30 mouse cellular contexts compared by ENCODE assay signal in the genomic region with DNA sequence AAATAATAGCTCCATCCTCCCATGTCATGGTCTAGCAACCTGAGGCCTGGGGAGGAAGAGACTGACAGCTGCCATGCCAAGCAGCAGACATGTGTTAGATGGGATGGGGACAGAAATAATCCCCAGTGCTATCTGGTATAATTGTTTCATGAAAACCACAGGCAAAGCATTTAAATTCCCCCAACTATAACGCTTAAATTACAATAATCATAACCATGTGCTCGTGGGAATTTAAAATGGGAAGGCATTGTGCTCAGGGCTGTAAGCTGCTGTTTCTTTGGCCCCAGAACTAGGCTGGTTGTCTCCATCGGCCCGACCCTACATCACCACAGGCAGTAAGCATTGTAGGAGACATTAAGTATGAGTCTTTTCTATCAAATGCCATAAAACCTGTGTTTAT. TPM values are rescaled to one million over a fixed set of nuclear protein-coding genes. Genes with fewer than 3 reads are reported as not detected.
DNase-seq lines count a peak whose midpoint lies in the region; ATAC-seq lines count a peak whose summit lies in the region.
"Had no signal": no experiment of that assay in that cellular context is flagged by ENCODE, and none has a peak within 500 bp of the region (broad histone marks: within the 10 kb centered on the region; RNA-seq: fewer than 3 reads in every experiment).

No protein-coding gene starts in this region.

- no peak for ATAC-seq in hindbrain, embryonic 13.5 days (ENCODE audit: low FRiP score)
- no peak for ATAC-seq in hindbrain, embryonic 11.5 days (ENCODE audit: low FRiP score)
- ATAC-seq in midbrain, embryonic 15.5 days (replicated peaks), result no peak
- ATAC-seq in embryonic facial prominence, embryonic 15.5 days (ENCODE audit: insufficient number of reproducible peaks, low FRiP score, low TSS enrichment, low read depth), result no peak
- ATAC-seq: CD4-positive, CD25-positive, alpha-beta regulatory T cell, adult 4 months; forebrain, embryonic 16.5 days; intestine, embryonic 15.5 days had no signal

- no peak overlapping the region for H3K4me2 ChIP-seq in hindbrain, embryonic 13.5 days
- no peak overlapping the region for H3K4me2 ChIP-seq in hindbrain, embryonic 11.5 days (replicated peaks; ENCODE audit: low read depth, low read length)
- no peak overlapping the region for H3K4me2 ChIP-seq in midbrain, embryonic 15.5 days
- no peak overlapping the region for H3K4me2 ChIP-seq in embryonic facial prominence, embryonic 15.5 days (replicated peaks)
- H3K4me2 ChIP-seq: heart, embryonic 13.5 days; intestine, embryonic 15.5 days; limb, embryonic 13.5 days; liver, embryonic 11.5 days; lung, embryonic 15.5 days; midbrain, embryonic 12.5 days; stomach, embryonic 15.5 days had no signal

- no peaks in the 10 kb centered on the region for H3K36me3 ChIP-seq in hindbrain, embryonic 13.5 days
- H3K36me3 ChIP-seq in hindbrain, embryonic 11.5 days (ENCODE audit: control insufficient read depth, insufficient read depth, low read length), result no peaks in the 10 kb centered on the region
- no peaks in the 10 kb centered on the region for H3K36me3 ChIP-seq in midbrain, embryonic 15.5 days (replicated peaks)
- no peaks in the 10 kb centered on the region for H3K36me3 ChIP-seq in midbrain, embryonic 10.5 days
- no peaks in the 10 kb centered on the region for H3K36me3 ChIP-seq in embryonic facial prominence, embryonic 15.5 days
- H3K36me3 ChIP-seq: heart, embryonic 13.5 days; intestine, embryonic 15.5 days; limb, embryonic 13.5 days; lung, embryonic 15.5 days; midbrain, embryonic 12.5 days; stomach, embryonic 15.5 days had no signal

- H3K9me3 ChIP-seq in hindbrain, embryonic 13.5 days, result no peaks in the 10 kb centered on the region
- no peaks in the 10 kb centered on the region for H3K9me3 ChIP-seq in hindbrain, embryonic 11.5 days (ENCODE audit: control insufficient read depth, low read length)
- H3K9me3 ChIP-seq in midbrain, embryonic 15.5 days, result no peaks in the 10 kb centered on the region
- H3K9me3 ChIP-seq in midbrain, embryonic 10.5 days (replicated peaks), result no peaks in the 10 kb centered on the region
- no peaks in the 10 kb centered on the region for H3K9me3 ChIP-seq in embryonic facial prominence, embryonic 15.5 days (replicated peaks)
- H3K9me3 ChIP-seq: heart, embryonic 13.5 days; intestine, embryonic 15.5 days; limb, embryonic 13.5 days; lung, embryonic 15.5 days; midbrain, embryonic 12.5 days; stomach, embryonic 15.5 days had no signal

- H3K27ac ChIP-seq in hindbrain, embryonic 13.5 days, result peak overlapping the region; percentile 41; the same call in 1 of the 2 replicates
- H3K27ac ChIP-seq in hindbrain, embryonic 11.5 days (ENCODE audit: low read depth, low read length), result no peak overlapping the region
- 0 out of 2 replicates have a peak overlapping the region, but pooled peaks have one; percentile 12 for H3K27ac ChIP-seq in midbrain, embryonic 15.5 days
- no peak overlapping the region for H3K27ac ChIP-seq in midbrain, embryonic 10.5 days (replicated peaks)
- H3K27ac ChIP-seq in embryonic facial prominence, embryonic 15.5 days (replicated peaks), result peak overlapping the region; percentile 22; the same call in 1 of the 2 replicates
- H3K27ac ChIP-seq: heart, adult 2 months; heart, embryonic 13.5 days; intestine, embryonic 15.5 days; layer of hippocampus, adult 2 months; left cerebral cortex, adult 2 months; limb, embryonic 13.5 days; lung, embryonic 15.5 days; midbrain, embryonic 12.5 days; stomach, embryonic 15.5 days had no signal

- no peaks in the 10 kb centered on the region for H3K27me3 ChIP-seq in hindbrain, embryonic 13.5 days
- H3K27me3 ChIP-seq in hindbrain, embryonic 11.5 days (ENCODE audit: control insufficient read depth, insufficient read depth, low read length), result no peaks in the 10 kb centered on the region
- H3K27me3 ChIP-seq in midbrain, embryonic 15.5 days (replicated peaks), result no peaks in the 10 kb centered on the region
- H3K27me3 ChIP-seq in midbrain, embryonic 10.5 days (ENCODE audit: low read depth, poor library complexity, severe bottlenecking), result no peaks in the 10 kb centered on the region
- no peaks in the 10 kb centered on the region for H3K27me3 ChIP-seq in embryonic facial prominence, embryonic 15.5 days
- H3K27me3 ChIP-seq: heart, embryonic 13.5 days; intestine, embryonic 15.5 days; limb, embryonic 13.5 days; lung, embryonic 15.5 days; midbrain, embryonic 12.5 days; stomach, embryonic 15.5 days had no signal

- WGBS in hindbrain, embryonic 13.5 days, result 70% methylated on average over 4 of the region's 4 CpGs
- 79% methylated on average over 4 of the region's 4 CpGs for WGBS in hindbrain, embryonic 11.5 days
- WGBS in midbrain, embryonic 15.5 days, result 62% methylated on average over 4 of the region's 4 CpGs
- 88% methylated on average over 4 of the region's 4 CpGs for WGBS in midbrain, embryonic 10.5 days
- 34% methylated on average over 4 of the region's 4 CpGs for WGBS in embryonic facial prominence, embryonic 15.5 days

- H3K9ac ChIP-seq in hindbrain, embryonic 13.5 days, result no peak overlapping the region
- no peak overlapping the region for H3K9ac ChIP-seq in hindbrain, embryonic 11.5 days (ENCODE audit: low read depth, low read length)
- H3K9ac ChIP-seq in midbrain, embryonic 15.5 days, result no peak overlapping the region
- no peak overlapping the region for H3K9ac ChIP-seq in embryonic facial prominence, embryonic 15.5 days
- H3K9ac ChIP-seq: heart, embryonic 13.5 days; intestine, embryonic 15.5 days; limb, embryonic 13.5 days; lung, embryonic 15.5 days; midbrain, embryonic 12.5 days; stomach, embryonic 15.5 days had no signal

- no peak overlapping the region for H3K4me3 ChIP-seq in hindbrain, embryonic 13.5 days
- H3K4me3 ChIP-seq in hindbrain, embryonic 11.5 days (ENCODE audit: low read depth, low read length), result no peak overlapping the region
- no peak overlapping the region for H3K4me3 ChIP-seq in midbrain, embryonic 15.5 days
- no peak overlapping the region for H3K4me3 ChIP-seq in midbrain, embryonic 10.5 days
- no peak overlapping the region for H3K4me3 ChIP-seq in embryonic facial prominence, embryonic 15.5 days (replicated peaks)
- H3K4me3 ChIP-seq: heart, adult 2 months; heart, embryonic 13.5 days; intestine, embryonic 15.5 days; layer of hippocampus, adult 2 months; left cerebral cortex, adult 2 months; limb, embryonic 13.5 days; lung, embryonic 15.5 days; midbrain, embryonic 12.5 days; myocyte; stomach, embryonic 15.5 days had no signal

- peaks cover 27% of the 10 kb centered on the region; the same call in 1 of the 2 replicates for H3K4me1 ChIP-seq in hindbrain, embryonic 13.5 days (replicated peaks)
- H3K4me1 ChIP-seq in hindbrain, embryonic 11.5 days (replicated peaks; ENCODE audit: control insufficient read depth, insufficient read depth, low read length), result no peaks in the 10 kb centered on the region
- H3K4me1 ChIP-seq in midbrain, embryonic 15.5 days, result 0 out of 2 replicates have a peak, but pooled peaks cover 4% of the 10 kb centered on the region
- H3K4me1 ChIP-seq in midbrain, embryonic 10.5 days, result peaks cover 3% of the 10 kb centered on the region; the same call in 1 of the 2 replicates
- peaks cover 37% of the 10 kb centered on the region for H3K4me1 ChIP-seq in embryonic facial prominence, embryonic 15.5 days
- H3K4me1 ChIP-seq: heart, embryonic 13.5 days; intestine, embryonic 15.5 days; stomach, embryonic 15.5 days had no signal

- no peak for DNase-seq in hindbrain, embryonic 11.5 days (ENCODE audit: low spot score)
- no peak for DNase-seq in midbrain, embryonic 10.5 days (ENCODE audit: low spot score)
- DNase-seq in urinary bladder, adult 2 months (ENCODE audit: low spot score), result no peak
- DNase-seq in adrenal gland, adult 8-10 months, result no peak
- DNase-seq: adrenal gland, postnatal 25 days; cerebellum, adult 11-12 months; cerebellum, adult 9-11 months; heart, adult 2 months; heart, postnatal 10 days; kidney, adult 2 months; kidney, postnatal 36 days; right cerebral cortex, postnatal 25 days; thymus, adult 18-20 months; thymus, postnatal 36 days had no signal

RNA-seq across cellular contexts. Expression of gene Cmklr1, which starts 49.4 kb away (rescaled TPM):
- polyA plus RNA-seq in hindbrain, embryonic 13.5 days (2015; fragmentation: Nextera tagmentation; extraction: Ambion mirVana), result 1.2 and 1.8 TPM in 2 replicates
- polyA plus RNA-seq in hindbrain, embryonic 11.5 days (2014; fragmentation: Nextera tagmentation; extraction: Ambion mirVana), result 1.1 and 3.1 TPM in 2 replicates
- polyA plus RNA-seq in midbrain, embryonic 15.5 days (2015; fragmentation: Nextera tagmentation; extraction: Ambion mirVana), result 2.0 and 2.8 TPM in 2 replicates
- 0.58 and 1.1 TPM in 2 replicates for polyA plus RNA-seq in midbrain, embryonic 10.5 days (2016; fragmentation: Nextera tagmentation; extraction: Ambion mirVana)
- polyA plus RNA-seq in embryonic facial prominence, embryonic 15.5 days (2015; fragmentation: Nextera tagmentation; extraction: Ambion mirVana), result 7.0 and 12.4 TPM in 2 replicates
- 10.0 and 12.2 TPM in 2 replicates for polyA plus RNA-seq in urinary bladder, adult 2 months (2012; rRNA removed)
- 10 to 100 TPM; 14.2 to 27.6 (median 21.2) TPM for total RNA-seq in adrenal gland, adult 8-10 months (2022)
- total RNA-seq: hematopoietic stem cell, adult 5-6 weeks had no signal
- polyA plus RNA-seq: CD4-positive, CD25-positive, alpha-beta regulatory T cell, adult 4 months had no signal

Comparison
In these comparisons a context has a peak if more than half of its experiments do, and no peak if none do; other contexts are left out.
1. H3K27ac ChIP-seq: peak in hindbrain, embryonic 13.5 days (single experiment), midbrain, embryonic 15.5 days (single experiment) and embryonic facial prominence, embryonic 15.5 days (single experiment); none in hindbrain, embryonic 11.5 days (single experiment) and midbrain, embryonic 10.5 days (single experiment).